26 mouse cellular contexts compared by ENCODE assay signal in genomic region chr4:117570964-117571363, GRCm38 (mm10). TPM values are rescaled to one million over a fixed set of nuclear protein-coding genes. Genes with fewer than 3 reads are reported as not detected.
DNase-seq lines count a peak whose midpoint lies in the region; ATAC-seq and TF ChIP-seq lines count a peak whose summit lies in the region.
"Had no signal": no experiment of that assay in that cellular context is flagged by ENCODE, and none has a peak within 500 bp of the region (broad histone marks: within the 10 kb centered on the region; RNA-seq: fewer than 3 reads in every experiment).

No protein-coding gene starts in this region.

- 83% methylated on average over 5 of the region's 5 CpGs for WGBS in cerebellum, adult 2 months
- WGBS in heart, embryonic 15.5 days: 66% methylated on average over 5 of the region's 5 CpGs
- WGBS in midbrain, embryonic 16.5 days: 69% methylated on average over 5 of the region's 5 CpGs
- 59% methylated on average over 5 of the region's 5 CpGs for WGBS in embryonic facial prominence, embryonic 10.5 days

- H3K4me2 ChIP-seq in heart, embryonic 15.5 days: no peak overlapping the region
- no peak overlapping the region for H3K4me2 ChIP-seq in midbrain, embryonic 16.5 days (ENCODE audit: low read length)
- H3K4me2 ChIP-seq: hindbrain, embryonic 14.5 days; limb, embryonic 15.5 days; lung, embryonic 14.5 days; midbrain, embryonic 15.5 days; neural tube, embryonic 15.5 days had no signal

- H3K27ac ChIP-seq in cerebellum, adult 2 months (ENCODE audit: insufficient read depth, low read length): peak overlapping the region; percentile 17; the same call in 1 of the 2 replicates
- peak overlapping the region; percentile 4; the same call in 1 of the 2 replicates for H3K27ac ChIP-seq in heart, embryonic 15.5 days
- H3K27ac ChIP-seq in midbrain, embryonic 16.5 days (ENCODE audit: low read length): no peak overlapping the region
- no peak overlapping the region for H3K27ac ChIP-seq in embryonic facial prominence, embryonic 10.5 days (replicated peaks)
- H3K27ac ChIP-seq: forebrain, embryonic 10.5 days; hindbrain, embryonic 14.5 days; limb, embryonic 15.5 days; liver, embryonic 14.5 days; midbrain, embryonic 15.5 days had no signal

- no peaks in the 10 kb centered on the region for H3K27me3 ChIP-seq in cerebellum, adult 2 months (ENCODE audit: control insufficient read depth, insufficient read depth, low read length)
- no peaks in the 10 kb centered on the region for H3K27me3 ChIP-seq in heart, embryonic 15.5 days
- no peaks in the 10 kb centered on the region for H3K27me3 ChIP-seq in midbrain, embryonic 16.5 days (ENCODE audit: control insufficient read depth, insufficient read depth, low read depth, low read length)
- no peaks in the 10 kb centered on the region for H3K27me3 ChIP-seq in embryonic facial prominence, embryonic 10.5 days (replicated peaks; ENCODE audit: low read depth, poor library complexity, severe bottlenecking)
- H3K27me3 ChIP-seq: limb, embryonic 15.5 days; megakaryocyte, embryonic 14.5 days; midbrain, embryonic 15.5 days; neural tube, embryonic 15.5 days had no signal

- TF ChIP-seq CTCF in cerebellum, adult 2 months (IDR thresholded peaks at IDR 0.05; ENCODE audit: borderline replicate concordance, insufficient read depth, low read depth, low read length): no peak

- peaks cover 7% of the 10 kb centered on the region for H3K4me1 ChIP-seq in cerebellum, adult 2 months (ENCODE audit: control insufficient read depth, insufficient read depth, low read length)
- H3K4me1 ChIP-seq in heart, embryonic 15.5 days (replicated peaks): peaks cover 12% of the 10 kb centered on the region; the same call in 1 of the 2 replicates
- 0 out of 2 replicates have a peak, but pooled peaks cover 2% of the 10 kb centered on the region for H3K4me1 ChIP-seq in midbrain, embryonic 16.5 days (ENCODE audit: control insufficient read depth, insufficient read depth, low read length)
- H3K4me1 ChIP-seq in embryonic facial prominence, embryonic 10.5 days: peaks cover 22% of the 10 kb centered on the region

- TF ChIP-seq POLR2A in cerebellum, adult 2 months (IDR thresholded peaks at IDR 0.05; ENCODE audit: borderline replicate concordance, insufficient read depth, low read length): no peak

- DNase-seq in cerebellum, adult 2 months: no peak
- DNase-seq in cerebellum, postnatal 25 days: no peak
- DNase-seq in layer of hippocampus, adult 11-12 months (ENCODE audit: low spot score): peak; percentile 21
- no peak for DNase-seq in layer of hippocampus, adult 8-10 months (ENCODE audit: low spot score in 2 of 2)
- DNase-seq in skeletal muscle tissue, adult 2 months (ENCODE audit: low read depth, low spot score): peak; percentile 39
- no peak for DNase-seq in embryonic facial prominence, embryonic 10.5 days (ENCODE audit: low spot score)
- DNase-seq: adrenal gland, postnatal 14 days; cerebellum, adult 9-10 months; gastrocnemius, postnatal 36 days; kidney, adult 8-10 months; kidney, postnatal 10 days; left cerebral cortex, postnatal 4 days; lung, embryonic 14.5 days; right cerebral cortex, postnatal 14 days; spleen, adult 18-20 months had no signal

- ATAC-seq in heart, embryonic 15.5 days (replicated peaks; ENCODE audit: insufficient number of reproducible peaks, insufficient read depth, low FRiP score, low read depth): peak; percentile 67
- no peak for ATAC-seq in midbrain, embryonic 16.5 days
- ATAC-seq: forebrain, embryonic 16.5 days; inflammation-experienced regulatory T-cells, adult 6 months; midbrain, embryonic 15.5 days had no signal

- no peaks in the 10 kb centered on the region for H3K36me3 ChIP-seq in heart, embryonic 15.5 days
- H3K36me3 ChIP-seq in midbrain, embryonic 16.5 days (ENCODE audit: control insufficient read depth, insufficient read depth, low read length): no peaks in the 10 kb centered on the region
- H3K36me3 ChIP-seq in embryonic facial prominence, embryonic 10.5 days (replicated peaks): peaks cover 50% of the 10 kb centered on the region
- H3K36me3 ChIP-seq: midbrain, embryonic 15.5 days had no signal

- no peak overlapping the region for H3K9ac ChIP-seq in heart, embryonic 15.5 days
- H3K9ac ChIP-seq in midbrain, embryonic 16.5 days (ENCODE audit: low read depth, low read length): no peak overlapping the region
- H3K9ac ChIP-seq: hindbrain, embryonic 14.5 days; limb, embryonic 15.5 days; liver, embryonic 14.5 days; lung, embryonic 14.5 days; midbrain, embryonic 15.5 days; neural tube, embryonic 15.5 days had no signal

- no peak overlapping the region for H3K4me3 ChIP-seq in cerebellum, adult 2 months (replicated peaks; ENCODE audit: insufficient read depth, low read depth, low read length)
- no peak overlapping the region for H3K4me3 ChIP-seq in heart, embryonic 15.5 days
- H3K4me3 ChIP-seq in midbrain, embryonic 16.5 days (ENCODE audit: low read depth, low read length): no peak overlapping the region
- H3K4me3 ChIP-seq in embryonic facial prominence, embryonic 10.5 days: no peak overlapping the region
- H3K4me3 ChIP-seq: forebrain, embryonic 10.5 days; limb, embryonic 15.5 days; megakaryocyte, embryonic 14.5 days; midbrain, embryonic 15.5 days; neural tube, embryonic 15.5 days had no signal

- H3K9me3 ChIP-seq in heart, embryonic 15.5 days (replicated peaks): no peaks in the 10 kb centered on the region
- no peaks in the 10 kb centered on the region for H3K9me3 ChIP-seq in midbrain, embryonic 16.5 days (replicated peaks; ENCODE audit: control insufficient read depth, low read length, poor library complexity, severe bottlenecking)
- H3K9me3 ChIP-seq in embryonic facial prominence, embryonic 10.5 days: no peaks in the 10 kb centered on the region
- H3K9me3 ChIP-seq: forebrain, embryonic 10.5 days; limb, embryonic 15.5 days; megakaryocyte, embryonic 14.5 days; midbrain, embryonic 15.5 days; neural tube, embryonic 15.5 days had no signal

RNA-seq across cellular contexts. Expression of gene Eri3, which starts 20.8 kb away (rescaled TPM):
- polyA plus RNA-seq in cerebellum, adult 2 months (2012; rRNA removed): 141 and 142 TPM in 2 replicates
- total RNA-seq in layer of hippocampus, adult 8-10 months (2022): 100 to 1,000 TPM; 182 to 220 (median 203) TPM
- 104 and 115 TPM in 2 replicates for polyA plus RNA-seq in heart, embryonic 15.5 days (2015; fragmentation: Nextera tagmentation; extraction: Ambion mirVana)
- 256 and 282 TPM in 2 replicates for polyA plus RNA-seq in midbrain, embryonic 16.5 days (2015; fragmentation: Nextera tagmentation; extraction: Ambion mirVana)
- 121 and 132 TPM in 2 replicates for polyA plus RNA-seq in embryonic facial prominence, embryonic 10.5 days (2016; fragmentation: Nextera tagmentation; extraction: Ambion mirVana)

Comparison
In these comparisons a context has a peak if more than half of its experiments do, and no peak if none do; other contexts are left out.
1. DNase-seq: peak in layer of hippocampus, adult 11-12 months (single experiment) and skeletal muscle tissue, adult 2 months (single experiment); none in cerebellum, adult 2 months (0 of 2), cerebellum, postnatal 25 days (0 of 2), layer of hippocampus, adult 8-10 months (0 of 2) and embryonic facial prominence, embryonic 10.5 days (single experiment).
2. H3K27ac ChIP-seq: peak in cerebellum, adult 2 months (single experiment) and heart, embryonic 15.5 days (single experiment); none in midbrain, embryonic 16.5 days (single experiment) and embryonic facial prominence, embryonic 10.5 days (single experiment).